Mouse (Mus musculus) erythroid progenitor cell, adult 5-6 weeks (primary cell): ENCODE data around the gene Tns2. TPM values are rescaled to one million over a fixed set of nuclear protein-coding genes. Genes with fewer than 3 reads are reported as not detected.
A peak's percentile ranks its signal among the peaks of the same experiment; 100 is the strongest.
"Not testable (repeated sequence)": the region's sequence is repeated elsewhere in the genome, so short reads cannot be mapped to it uniquely, and the experiment has no call there.

Source experiments
- ATAC-seq: replicated peaks from 2 replicates; pipeline ENCODE4 v1.8.0; 2016; ENCODE audit warnings: moderate number of reproducible peaks, mild to moderate bottlenecking, moderate TSS enrichment, inconsistent platforms; ENCODE audit not compliant: poor library complexity, low FRiP score, severe bottlenecking
- total RNA-seq, 2 experiments: library from RNA; stranded (forward) in 1 of 2; stranded (reverse) in 1 of 2; fragments of 150-400 nt in 1 of 2; fragments of 186-747, 209-891 nt in 1 of 2; gene quantifications; 2 replicates each; pipeline versions ENCODE4 v1.2.3 to v1.2.4; 2015 to 2017; ENCODE audit warnings: low replicate concordance in 2 of 2

Gene Tns2
- total RNA-seq (2015; ENCODE audit: low replicate concordance) = 0.36 TPM in 1 of 2 replicates, not detected in the other
- total RNA-seq (2017; ENCODE audit: low replicate concordance) = not detected in 2 replicates

- ATAC-seq = peak; percentile 68
Observed at GRCm38 (mm10) chr15:102100161-102100981, at the start of gene Tns2. Tns2 (plus strand) TSS chr15:102100413.

GRCm38 (mm10) chr15:102051920-102052683 lies 48.1 kb upstream of the Tns2 start:
- ATAC-seq = no peak

GRCm38 (mm10) chr15:102056495-102057174 lies 43.6 kb upstream of the Tns2 start:
- 0 out of 2 replicates have a peak, but pooled peaks have one; percentile 34 for ATAC-seq

DNA sequence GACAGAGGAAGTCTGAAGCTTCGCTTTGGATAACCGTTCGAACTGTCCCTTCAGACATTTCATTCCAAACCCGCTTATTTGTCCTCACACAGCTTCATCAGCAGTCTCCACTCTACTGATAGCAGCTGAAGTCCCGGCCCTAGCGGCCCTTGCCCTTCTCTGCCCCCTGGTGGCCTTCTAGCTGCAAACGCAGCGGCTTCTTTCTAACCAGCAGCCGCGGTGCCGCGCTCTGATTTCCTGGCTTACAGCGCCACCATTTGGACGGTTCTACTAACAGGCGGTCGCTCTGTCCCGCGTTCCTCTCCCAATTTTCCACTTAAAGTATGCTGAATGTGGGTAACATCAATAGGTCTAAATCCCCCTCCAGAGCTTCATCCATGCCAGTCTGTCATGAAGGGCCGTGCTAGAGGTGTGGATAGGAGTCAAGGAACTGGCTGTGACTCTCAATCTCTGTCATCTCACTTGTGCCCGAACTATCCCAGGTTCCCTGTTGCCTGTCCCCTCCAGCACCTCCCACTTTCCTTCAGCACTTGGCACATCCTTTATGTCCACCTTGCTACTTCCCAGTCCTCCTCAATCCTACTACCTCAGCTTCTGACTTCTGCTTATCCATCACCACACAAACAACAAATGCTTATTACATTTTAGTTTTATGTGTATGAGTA lies 34.4 kb upstream of the Tns2 start:
- peak; percentile 94 for ATAC-seq

DNA sequence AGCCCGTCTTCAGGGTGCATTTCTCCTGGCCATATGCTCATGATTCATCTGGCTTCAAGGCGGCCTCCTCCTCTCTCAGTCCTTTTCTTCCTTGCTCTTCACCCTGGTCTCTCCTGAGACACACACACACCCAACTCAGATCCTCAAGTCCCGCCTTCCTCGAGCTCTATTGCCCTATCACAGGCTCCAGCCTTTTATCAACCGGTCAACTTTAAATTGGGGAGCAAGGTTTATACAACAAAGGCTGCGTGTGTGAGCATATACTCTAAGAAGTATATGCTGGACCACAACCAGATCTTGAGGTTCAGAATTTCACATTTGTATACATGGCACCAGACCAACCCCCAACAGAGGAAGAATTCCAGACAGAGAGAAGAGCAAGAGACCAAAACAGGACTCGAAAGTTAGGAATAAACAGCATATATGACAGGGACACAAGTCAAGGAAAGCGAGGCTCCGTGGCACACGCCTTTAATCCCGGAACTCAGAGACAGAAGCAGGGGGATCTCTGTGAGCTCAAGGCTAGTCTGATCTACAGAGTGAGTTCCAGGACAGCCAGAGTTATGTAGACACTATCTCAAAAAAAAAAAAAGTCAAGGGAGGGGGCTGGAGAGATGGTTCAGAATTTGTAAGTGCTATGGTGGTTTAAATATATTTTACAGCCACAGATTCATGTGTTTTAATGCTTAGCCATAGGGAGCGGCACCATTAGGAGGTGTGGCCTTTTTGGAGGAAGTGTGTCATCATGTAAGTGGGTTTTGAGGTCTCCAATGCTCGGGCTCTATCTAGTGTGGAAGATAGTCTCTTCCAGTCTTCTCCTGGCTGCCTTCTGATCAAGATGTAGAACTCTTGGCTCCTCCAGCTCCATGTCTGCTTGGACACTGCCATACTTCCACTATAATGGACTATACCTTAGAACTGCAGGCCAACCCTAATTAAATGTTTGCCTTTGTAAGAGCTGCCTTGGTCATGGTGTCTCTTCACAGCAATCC lies 29.4 kb upstream of the Tns2 start:
- no peak for ATAC-seq

- ATAC-seq = peak; percentile 4; the same call in 1 of the 2 replicates
Observed at GRCm38 (mm10) chr15:102072963-102073558, 27.2 kb upstream of the Tns2 start.

DNA sequence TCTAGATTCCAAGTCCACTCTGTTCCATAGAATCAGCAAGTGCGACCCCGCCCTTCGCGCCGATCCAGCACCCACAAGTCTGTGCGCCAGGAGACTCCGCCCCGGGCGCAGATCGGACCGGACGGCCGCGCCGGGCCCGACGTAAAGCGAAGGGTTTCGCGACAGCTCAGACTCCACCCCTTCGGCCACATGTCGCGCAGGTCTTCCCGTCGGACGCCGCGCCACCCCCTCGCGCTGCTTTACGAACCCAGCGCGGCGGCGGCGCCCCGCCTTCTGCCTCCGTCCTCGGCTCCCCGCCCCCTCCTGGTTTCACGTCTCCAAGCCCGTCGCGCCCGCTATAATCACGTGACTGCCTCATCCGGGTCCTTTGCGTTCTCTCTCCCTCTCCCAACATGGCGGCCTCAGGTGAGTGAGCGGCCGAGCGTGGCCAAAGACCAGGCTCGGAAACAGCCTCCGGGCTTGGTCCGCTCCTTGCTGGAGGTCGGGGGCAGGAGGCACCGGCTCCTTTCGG lies 26.6 kb upstream of the Tns2 start, which contains the start of gene Eif4b:
Eif4b (plus strand) TSS at position 215 of the 511 bp plus-strand sequence.
- ATAC-seq = peak; percentile 94

GRCm38 (mm10) chr15:102074070-102074731 lies 26.0 kb upstream of the Tns2 start:
- peak; percentile 49 for ATAC-seq

- no peak for ATAC-seq
Observed at GRCm38 (mm10) chr15:102074876-102075585, 25.2 kb upstream of the Tns2 start.

DNA sequence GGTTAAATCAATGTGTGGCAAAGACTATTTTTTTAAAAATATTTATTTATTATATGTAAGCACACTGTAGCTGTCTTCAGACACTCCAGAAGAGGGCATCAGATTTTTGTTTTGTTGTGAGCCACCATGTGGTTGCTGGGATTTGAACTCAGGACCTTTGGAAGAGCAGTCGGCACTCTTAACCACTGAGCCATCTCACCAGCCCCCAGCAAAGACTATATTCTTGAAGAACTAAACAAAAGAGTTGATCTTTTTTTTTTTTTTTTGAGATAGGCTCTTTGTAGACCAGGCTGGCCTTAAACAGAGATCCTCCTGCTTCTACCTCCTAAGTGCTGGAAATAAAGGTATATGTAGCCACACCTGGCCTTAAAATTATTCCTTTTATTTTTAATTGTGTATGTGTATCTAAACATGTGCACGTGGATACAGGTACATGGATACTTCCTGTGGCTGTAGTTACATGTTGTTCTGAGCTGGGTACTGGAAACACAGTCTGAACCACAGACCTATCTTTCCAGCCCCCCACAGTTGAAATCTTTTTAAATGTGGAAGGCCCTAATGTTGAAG lies 23.0 kb upstream of the Tns2 start:
- no peak for ATAC-seq

DNA sequence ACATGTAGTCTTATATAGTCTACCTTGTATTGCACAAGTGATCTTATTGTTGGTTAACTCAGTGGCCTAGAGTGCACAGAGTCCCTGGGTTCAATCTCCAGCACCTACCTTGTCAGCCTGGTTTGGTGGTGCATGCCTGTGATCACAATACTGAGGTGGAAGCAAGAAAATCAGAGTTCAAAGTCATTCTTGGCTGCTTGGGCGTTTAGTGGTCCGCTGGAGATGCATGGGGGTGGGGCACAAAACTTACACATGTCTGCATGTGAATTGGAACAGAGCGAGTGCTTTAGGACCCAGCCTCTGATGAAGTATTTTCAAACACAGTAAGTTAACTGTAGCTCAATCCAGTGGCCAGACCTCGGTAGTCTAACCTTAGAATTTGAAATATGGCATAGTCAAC lies 21.0 kb upstream of the Tns2 start:
- no peak for ATAC-seq

DNA sequence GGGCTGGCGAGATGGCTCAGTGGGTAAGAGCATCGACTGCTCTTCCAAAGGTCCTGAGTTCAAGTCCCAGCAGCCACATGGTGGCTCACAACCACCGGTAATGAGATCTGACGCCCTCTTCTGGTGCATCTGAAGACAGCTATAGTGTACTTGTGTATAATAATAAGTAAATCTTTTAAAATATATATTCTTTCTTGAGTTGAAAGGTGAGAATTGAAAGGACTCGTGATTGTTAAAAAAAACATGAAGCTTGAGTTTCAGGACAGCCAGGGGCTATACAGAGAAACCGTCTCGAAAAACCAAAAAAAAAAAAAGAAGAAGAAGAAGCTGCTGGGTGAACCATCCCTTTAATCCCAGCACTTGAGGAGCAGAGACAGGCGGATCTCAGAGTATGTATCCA lies 20.3 kb upstream of the Tns2 start:
- not testable (repeated sequence) for ATAC-seq

DNA sequence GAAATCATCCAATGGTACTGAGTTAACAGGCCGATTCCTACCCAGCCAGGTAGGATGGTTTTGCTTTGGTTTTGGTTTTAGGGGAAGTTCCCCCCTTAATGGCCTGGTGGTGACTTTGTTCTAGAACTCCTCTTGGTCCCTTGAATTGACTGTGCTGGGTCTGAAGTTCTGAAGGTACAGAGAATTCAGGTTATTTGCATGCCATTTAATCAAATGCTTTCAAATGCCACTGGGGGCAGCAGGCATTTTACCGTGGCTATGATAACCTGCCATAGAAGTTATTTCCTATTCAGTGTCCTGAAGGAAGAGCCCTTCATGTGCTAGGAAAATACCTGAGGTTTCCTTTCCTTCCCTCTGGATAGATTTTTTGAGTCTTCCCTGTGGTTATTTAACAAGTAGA lies 19.8 kb upstream of the Tns2 start:
- no peak for ATAC-seq

GRCm38 (mm10) chr15:102082148-102082547 lies 18.1 kb upstream of the Tns2 start:
- no peak for ATAC-seq

DNA sequence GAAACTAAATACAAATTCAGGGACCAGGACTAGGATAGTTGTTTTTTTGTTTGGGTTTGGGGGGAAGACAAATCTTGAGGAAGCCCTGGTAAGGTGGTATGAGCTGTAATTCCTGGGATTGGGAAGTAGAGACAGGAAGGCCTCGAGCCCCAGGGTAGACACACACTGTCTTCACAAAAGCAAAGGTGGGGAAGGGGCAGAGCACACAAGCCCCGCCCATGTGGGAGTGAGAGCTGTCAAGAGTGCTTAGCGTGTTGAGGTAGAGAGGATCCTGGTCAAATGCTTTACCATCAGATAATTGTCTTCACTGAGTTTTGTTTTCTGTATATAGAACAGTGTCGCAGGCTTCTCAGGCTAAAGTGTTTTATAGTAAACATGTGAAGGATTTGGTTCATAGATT lies 17.2 kb upstream of the Tns2 start:
- no peak for ATAC-seq

DNA sequence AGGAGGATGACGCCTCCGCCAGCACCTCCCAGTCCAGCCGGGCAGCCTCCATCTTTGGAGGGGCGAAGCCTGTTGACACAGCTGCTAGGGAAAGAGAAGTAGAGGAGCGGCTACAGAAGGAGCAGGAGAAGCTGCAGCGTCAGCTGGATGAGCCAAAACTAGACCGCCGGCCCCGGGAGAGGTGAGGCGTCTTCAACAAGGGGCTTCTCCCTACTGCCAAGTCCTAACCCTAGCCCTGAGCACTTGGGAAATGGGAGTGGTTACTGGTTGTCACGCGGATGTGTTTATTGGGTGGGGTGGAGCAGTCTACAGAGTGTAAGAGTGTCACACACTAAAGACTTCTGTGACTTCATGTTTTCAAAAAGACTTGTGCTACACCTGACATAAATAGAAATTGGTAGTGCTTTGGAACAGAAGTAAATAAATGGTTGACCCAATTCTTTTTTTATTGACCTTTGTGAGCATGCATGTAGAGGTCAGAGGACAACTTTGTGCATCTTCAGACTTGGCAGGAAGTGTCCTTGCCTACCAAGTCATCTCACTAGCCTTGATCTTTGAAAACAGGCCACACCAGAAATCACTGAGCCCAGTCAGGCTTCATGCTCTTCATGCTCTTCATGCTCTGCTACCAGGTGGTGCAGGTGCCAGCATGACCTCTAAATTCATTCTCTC lies 10.2 kb upstream of the Tns2 start:
- no peak for ATAC-seq
